Mouse (Mus musculus) gonadal fat pad, adult 2 months (tissue): ENCODE measurements around the gene Hpse2. TPM values are rescaled to one million over a fixed set of nuclear protein-coding genes. Genes with fewer than 3 reads are reported as not detected.
"Not testable (repeated sequence)": the region's sequence is repeated elsewhere in the genome, so short reads cannot be mapped to it uniquely, and the experiment has no call there.

ENCODE experiments used
- DNase-seq: peaks from one replicate; pipeline ENCODE4 v3.0.0-alpha.2; 2012; ENCODE audit warnings: low read depth
- polyA plus RNA-seq: library from polyadenylated mRNA; depleted of rRNA; stranded (reverse); fragments of >200 nt; gene quantifications from 2 replicates; pipeline ENCODE4 v1.2.3, GENCODE M21; 2012

The Hpse2 gene
- polyA plus RNA-seq, 1 experiment: 0.24 TPM

DNA sequence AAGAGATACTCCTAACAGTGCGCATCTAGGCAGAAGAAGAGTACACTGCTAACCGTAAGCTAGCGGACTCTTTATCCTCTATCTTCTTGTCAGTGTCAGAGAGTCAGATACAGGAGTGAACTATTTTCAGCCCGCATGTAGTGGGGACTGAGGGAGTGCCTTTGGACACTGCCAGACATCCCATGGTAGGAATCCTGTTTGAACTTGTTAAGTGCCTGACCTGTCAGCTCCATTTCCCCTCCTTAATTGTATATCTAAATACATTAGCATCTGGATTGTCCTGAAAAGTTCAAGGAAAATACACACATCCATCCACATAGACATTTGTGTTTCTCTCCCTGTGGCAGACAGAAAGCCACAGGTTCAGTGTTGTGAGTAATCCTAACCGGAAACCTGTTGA lies 531.1 kb downstream of the Hpse2 start:
- DNase-seq: no peak

DNA sequence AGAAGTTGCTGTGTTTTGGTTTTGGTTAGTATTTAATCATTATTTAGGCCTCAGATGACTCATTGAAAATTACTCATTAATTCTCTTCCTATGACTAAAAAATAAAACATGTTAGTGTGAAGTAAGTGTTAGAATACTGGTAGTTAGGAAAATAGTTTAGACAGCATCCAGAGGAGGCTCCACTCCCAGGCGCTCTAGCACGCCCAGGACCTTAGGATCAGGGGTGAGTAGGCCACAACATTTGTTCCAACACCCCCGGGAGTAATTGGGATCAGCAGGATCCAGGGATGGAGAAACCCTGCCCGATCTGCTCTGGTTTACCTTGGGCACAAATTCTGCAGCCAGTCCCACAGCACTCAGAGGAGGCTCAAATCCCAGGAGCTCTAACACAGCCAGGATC lies 532.5 kb downstream of the Hpse2 start:
- DNase-seq: no peak

DNA sequence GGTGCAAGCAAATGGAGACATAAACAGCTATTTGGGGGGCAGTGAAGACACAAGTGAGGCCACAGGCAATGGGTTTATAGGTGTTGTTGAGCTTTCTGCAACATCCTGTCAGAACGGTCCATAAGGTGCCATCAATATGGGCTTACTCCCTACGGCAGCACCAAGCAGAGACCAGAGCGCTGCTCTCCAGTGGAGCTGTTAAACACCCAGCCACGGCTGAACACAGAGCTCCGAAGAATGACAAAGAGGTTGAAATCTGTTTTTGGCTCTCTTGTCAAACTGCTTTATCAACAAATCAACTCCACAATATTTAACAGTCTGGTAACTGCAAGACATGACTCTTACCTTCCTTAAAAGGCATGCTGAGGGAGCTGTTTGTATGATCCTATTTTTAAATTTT lies 537.7 kb downstream of the Hpse2 start:
- no peak for DNase-seq

GRCm38 (mm10) chr19:42839621-42840294 lies 548.4 kb downstream of the Hpse2 start:
- DNase-seq: no peak

- no peak for DNase-seq
Observed at GRCm38 (mm10) chr19:42839118-42839517, 549.0 kb downstream of the Hpse2 start.

- no peak for DNase-seq
Observed at GRCm38 (mm10) chr19:42838271-42838670, 549.9 kb downstream of the Hpse2 start.

DNA sequence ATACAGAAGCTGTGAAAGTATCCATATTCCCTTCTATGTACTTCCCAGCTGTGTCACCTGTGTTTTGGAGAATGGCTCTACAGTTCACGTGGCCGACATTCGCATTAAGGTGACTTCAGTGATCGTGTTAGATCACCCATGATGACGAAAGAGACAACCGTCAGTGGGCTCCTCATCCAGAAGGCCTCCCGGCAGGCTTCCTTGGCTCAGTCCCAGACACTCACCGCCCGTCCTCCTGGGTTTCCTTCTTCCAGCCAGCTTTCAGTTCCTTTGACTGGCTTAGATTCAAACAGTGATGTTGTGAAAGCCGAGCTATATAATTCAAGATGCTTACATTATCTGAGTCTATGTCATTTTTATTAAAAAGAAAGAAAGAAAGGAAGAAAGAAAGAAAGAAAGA lies 550.6 kb downstream of the Hpse2 start:
- no peak for DNase-seq

GRCm38 (mm10) chr19:42833126-42833525 lies 555.0 kb downstream of the Hpse2 start:
- DNase-seq: no peak

- no peak for DNase-seq
Observed at GRCm38 (mm10) chr19:42832251-42832650, 555.9 kb downstream of the Hpse2 start.

- no peak for DNase-seq
Observed at GRCm38 (mm10) chr19:42829196-42829595, 559.0 kb downstream of the Hpse2 start.

DNA sequence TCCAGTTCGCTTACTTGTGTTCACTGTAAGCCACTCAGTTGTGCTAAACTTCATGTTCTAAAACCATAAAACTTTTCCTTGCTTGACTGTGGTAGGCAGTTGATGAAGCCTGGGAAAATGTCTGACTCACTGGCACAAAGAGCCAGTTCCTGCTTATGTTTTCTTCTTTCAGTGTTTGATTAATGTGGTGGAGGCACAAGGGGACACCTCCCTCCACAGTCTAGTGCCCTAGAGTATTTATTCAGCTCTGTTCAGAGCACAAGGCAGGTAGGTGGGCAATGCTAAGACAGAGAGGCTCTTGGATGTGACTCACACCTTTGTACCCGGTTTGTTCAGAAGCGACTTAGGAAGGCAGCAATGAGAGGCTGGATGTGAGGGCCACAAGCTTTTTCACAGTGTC lies 560.3 kb downstream of the Hpse2 start:
- DNase-seq: no peak

- no peak for DNase-seq
Observed at GRCm38 (mm10) chr19:42820109-42820508, 568.0 kb downstream of the Hpse2 start.

DNA sequence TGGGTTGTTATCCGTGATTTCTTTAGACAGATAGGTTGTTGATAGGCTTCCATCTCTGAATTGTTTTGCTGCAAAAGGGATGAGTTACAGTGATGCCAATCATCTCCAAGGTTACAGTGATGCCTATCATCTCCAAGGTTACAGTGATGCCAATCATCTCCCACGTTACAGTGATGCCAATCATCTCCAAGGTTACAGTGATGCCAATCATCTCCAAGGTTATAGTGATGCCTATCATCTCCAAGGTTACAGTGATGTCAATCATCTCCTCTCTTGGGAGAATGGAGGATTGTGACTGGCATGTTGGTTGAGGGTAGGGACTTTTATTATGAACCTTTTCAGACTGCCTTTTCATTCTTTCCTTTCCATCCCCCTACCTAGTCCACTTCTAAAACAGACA lies 570.4 kb downstream of the Hpse2 start:
- DNase-seq: no peak

DNA sequence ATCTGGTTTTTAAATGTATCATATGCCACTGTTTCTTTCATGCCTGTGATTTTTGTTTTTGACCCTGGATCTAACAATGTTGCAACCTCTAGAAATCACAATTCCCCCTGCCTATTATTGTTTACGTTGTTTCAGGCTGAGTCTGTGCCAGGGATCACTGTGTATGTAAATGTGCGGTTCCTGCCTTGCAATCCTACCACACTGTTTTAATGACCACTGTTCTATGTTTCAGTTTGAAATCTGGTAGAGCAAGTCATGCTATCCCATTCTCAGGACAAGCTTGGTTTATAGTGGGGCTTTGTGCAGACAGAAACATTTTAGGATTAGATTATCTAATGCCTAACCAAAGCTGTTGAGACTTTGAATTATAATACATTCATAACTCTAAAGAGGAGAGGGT lies 571.9 kb downstream of the Hpse2 start:
- no peak for DNase-seq

DNA sequence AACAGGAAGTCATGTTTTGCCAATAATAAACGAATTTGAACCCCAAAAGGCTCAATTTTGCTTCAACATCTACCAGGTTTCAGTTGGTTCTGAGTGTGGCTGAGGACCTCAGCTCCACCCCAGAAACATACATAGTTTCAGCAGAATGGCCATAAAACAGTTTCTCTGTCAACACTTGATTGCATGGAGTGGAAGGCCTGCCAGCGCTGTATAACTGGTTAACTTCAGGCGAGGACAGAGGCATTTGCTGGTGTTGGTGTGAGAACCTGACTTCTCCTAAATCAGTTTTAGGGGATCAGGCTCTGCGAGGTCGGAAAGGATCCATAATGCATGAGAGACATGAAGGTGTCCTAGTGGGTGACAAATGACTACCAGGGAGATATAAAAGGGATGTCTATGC lies 578.0 kb downstream of the Hpse2 start:
- DNase-seq: no peak

DNA sequence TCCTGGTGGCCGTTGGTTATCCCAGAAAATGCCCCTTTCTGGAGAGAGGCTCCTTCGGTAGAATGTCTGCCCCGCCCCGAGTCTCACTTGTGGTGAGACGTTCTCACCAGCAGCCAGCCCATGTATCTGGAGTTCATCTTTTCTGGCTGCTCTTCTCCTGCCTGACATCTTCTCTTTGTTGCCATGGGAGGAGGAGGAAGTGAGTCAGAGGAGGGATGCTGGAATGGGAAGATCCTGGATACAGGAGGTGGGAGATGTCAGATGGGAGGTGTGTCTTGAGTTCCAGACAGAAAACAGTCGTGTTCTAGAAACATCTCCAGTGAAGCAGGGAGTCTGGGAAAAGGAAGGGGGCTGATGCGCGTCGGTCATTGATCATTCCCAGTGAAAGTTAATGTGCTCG lies 578.7 kb downstream of the Hpse2 start:
- no peak for DNase-seq

- DNase-seq: peak; percentile 71
Observed at GRCm38 (mm10) chr19:42797866-42798265, 590.3 kb downstream of the Hpse2 start.

DNA sequence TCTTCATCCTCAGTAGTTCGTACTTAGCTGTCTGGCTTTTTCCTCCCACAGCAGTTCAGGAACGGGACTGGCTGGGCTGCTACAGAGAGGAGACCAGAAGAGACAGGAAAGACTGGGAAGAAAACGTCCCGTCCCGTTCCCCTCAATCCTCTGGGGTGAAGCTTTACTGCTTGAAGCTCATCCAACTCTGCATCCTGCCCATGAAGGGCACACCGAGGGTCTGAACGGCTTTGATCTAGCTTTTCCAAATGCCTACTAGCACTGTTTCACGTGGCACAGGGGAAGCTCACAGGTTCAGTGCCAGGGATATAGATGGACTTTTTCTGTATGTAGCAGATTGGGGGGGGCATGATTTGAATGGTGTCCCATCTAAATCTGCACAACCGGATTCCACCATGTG lies 592.4 kb downstream of the Hpse2 start:
- no peak for DNase-seq

DNA sequence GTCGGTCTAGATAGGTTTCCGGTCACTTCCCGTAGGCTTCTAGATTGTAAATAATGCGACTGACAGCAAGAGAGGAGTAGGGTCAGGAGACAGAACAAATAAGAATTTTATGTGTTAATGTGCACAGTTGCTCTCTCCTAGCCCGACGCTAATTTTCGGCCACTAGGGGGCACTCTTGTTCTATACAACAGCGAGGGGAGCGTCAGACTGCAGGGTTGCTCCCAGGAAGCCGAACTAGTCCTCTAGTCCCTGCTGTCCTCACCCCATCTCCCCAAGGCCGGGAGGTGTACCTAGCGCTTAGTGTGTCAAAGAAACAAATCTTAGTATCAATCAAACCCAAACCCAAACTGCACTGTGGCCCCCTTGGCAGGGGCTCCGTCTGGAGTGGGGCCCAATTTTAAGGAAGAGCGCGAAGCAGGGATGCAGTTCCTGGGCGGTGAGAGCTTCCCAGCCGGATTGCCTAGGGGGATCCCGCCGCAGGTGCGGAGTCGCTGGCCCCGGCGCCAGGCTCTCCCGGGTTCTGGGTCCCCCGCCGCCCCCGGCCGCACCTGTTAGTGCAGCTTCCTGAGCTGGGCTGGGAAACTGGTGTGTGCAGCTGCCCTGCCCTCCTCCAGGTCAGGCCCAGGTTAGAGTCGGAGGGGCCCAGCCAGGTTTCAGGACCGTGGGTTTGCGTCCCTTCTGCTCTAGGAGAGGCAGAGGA lies 593.1 kb downstream of the Hpse2 start:
- DNase-seq: no peak

- no peak for DNase-seq
Observed at GRCm38 (mm10) chr19:42788311-42788710, 599.8 kb downstream of the Hpse2 start.

- DNase-seq: no peak
Observed at GRCm38 (mm10) chr19:42785562-42786220, 602.5 kb downstream of the Hpse2 start.

DNA sequence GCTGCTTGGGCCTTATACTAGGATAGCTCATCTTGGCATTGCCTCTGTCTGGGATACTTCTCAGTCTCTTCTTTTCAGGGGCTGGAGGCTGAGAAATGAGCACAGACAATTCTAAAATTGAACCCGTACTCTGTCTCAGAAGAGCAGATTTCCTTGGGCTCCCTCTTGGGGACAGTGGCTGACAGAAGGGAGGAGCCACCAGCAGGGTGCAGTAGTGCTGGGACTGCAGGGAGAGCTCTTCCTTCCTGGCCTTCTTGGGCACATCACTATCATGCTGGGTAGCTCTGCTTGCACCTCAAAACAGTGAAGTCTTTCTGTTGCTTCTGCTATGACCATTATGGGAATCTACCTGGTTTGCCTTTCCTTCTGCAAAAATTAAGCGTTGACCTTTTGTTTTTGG lies 603.0 kb downstream of the Hpse2 start:
- DNase-seq: no peak

GRCm38 (mm10) chr19:42780156-42780538 lies 608.0 kb downstream of the Hpse2 start:
- DNase-seq: not testable (repeated sequence)
